Mouse (Mus musculus) lung, postnatal 25 days (tissue): Measurements from ENCODE around the gene Fam19a1.

Experiments used
- DNase-seq: peaks from one replicate; pipeline ENCODE4 v3.0.0; 2022; ENCODE audit warnings: low spot score

The Fam19a1 gene

DNA sequence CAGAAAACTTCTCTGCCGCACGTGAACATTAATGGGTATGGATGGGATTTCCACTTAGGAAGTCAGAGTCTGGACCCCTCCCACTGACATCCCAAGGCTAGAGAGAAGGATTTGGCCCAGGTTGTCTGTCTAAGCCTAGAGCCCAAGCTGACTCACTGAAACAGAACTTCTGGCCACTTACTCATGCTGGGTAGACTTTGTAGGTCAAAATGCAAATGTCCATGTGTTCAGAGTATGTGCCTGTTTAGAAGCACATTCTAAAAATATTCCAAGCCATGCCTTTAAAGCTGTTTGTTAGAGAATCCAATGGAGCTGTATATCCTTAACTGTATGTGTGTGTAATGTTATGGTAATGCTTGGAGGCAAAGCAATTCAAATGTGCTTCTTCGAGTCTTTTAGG is 145.7 kb downstream of the Fam19a1 start:
- DNase-seq, result no peak

DNA sequence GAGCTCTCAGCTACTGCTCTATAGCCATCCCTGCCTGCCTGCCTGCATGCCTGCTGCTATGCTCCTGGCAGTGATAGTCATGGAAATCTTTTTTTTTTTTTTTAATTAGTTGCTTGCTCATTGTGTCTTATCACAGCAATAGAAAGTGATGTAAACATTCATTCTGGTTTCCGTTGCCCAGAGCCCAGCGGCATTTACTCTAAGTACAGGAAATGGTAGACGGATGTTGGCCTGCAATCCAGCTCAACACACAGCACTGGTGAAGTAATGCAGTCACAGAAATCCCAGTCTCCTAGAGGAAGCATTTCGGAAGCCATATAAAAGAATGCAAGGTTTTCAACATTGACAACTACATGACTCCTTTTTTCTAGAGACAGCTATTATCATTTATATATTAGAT is 153.5 kb downstream of the Fam19a1 start:
- DNase-seq, result no peak

DNA sequence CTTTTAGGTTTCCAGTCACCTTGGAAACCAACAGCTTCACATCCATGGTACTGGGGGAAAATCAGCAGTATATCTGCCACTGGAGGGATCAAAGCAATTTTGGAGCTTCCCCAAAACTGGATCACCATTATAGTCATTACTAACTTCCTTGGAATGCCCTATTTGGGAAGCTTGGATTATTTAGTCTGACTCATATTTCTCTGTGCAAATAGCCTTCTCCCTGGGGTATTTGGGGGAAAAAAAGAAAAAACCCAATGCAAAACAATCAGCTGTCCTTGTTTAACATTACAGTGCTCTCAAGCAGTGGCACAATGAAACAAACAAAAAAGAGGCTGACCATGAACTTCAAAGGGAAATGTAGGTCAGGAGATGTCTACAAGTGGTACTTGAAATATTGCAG is 155.8 kb downstream of the Fam19a1 start:
- DNase-seq, result peak; percentile 11

DNA sequence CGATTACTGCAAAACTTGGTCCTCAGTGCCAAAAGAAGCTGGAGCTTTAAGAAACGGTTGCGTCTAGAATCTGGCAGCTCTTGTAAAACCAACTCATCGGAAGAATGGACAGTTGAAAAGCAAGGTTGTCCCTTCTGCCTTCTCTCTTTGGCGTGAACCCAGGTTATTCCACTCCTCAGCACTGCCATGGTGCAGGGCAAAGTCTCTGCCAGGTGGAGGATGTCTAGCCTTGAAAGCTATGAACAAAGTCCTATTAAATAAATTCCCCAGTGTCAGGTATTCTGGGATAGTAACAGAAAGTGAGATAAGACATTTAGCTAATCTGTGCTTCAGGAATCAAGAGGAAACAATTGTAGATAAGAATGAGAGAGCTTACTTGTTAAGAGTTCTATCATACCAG is 157.5 kb downstream of the Fam19a1 start:
- DNase-seq, result no peak

DNA sequence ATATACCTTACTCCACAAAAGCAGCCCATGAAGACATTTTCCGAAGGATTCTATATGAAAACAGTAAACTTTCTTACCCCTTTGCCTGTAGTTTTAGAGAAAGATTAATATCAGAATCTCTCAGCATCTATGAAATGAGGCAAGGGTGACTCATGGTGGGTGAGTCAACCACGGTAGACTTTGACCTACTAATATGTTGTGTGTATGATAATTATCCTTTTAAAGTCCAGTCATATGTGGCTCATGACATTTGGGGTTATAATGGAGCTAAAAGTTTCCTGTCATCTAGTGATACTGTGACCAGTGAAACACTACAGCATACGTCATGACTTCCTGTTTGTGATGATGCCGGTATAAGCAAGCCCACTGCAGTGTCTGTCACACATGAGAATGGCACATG is 170.8 kb downstream of the Fam19a1 start:
- no peak for DNase-seq

DNA sequence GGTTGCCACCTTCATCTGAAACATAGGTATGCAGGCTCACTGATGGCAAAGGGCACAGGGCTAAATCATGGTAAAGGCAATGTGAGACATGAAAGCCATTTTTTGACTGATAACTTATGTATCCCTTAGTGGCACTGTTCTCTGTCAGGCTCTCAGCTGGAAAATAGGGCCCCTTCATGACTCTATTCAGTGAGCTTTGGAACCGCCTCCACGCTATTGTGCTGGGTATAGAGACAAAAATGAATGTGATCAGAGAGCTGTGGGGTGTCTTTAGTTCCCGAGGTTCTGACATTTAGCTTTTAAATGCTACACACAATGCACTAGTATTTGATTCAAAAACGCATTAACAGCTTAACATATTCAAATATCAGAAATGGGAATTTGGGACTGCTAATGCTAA is 171.6 kb downstream of the Fam19a1 start:
- DNase-seq, result no peak

DNA sequence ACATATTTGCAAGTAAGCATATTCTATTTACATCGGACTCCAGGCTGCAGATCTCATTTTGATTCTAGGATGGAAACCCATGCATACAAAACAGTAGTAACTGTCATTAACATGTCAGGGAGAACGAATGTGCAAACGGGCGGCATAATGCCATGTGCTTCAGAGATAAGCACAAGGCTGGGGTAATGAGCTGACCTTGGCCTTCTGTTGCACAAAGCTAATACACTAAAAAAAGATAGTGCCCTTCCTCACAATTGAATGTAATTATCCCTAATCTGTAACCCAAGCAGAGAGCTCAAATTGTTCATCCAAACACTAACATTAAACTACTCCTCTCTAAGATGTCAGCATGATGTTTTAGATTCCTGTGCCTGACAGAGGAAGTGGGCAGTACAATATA is 173.3 kb downstream of the Fam19a1 start:
- DNase-seq, result no peak

DNA sequence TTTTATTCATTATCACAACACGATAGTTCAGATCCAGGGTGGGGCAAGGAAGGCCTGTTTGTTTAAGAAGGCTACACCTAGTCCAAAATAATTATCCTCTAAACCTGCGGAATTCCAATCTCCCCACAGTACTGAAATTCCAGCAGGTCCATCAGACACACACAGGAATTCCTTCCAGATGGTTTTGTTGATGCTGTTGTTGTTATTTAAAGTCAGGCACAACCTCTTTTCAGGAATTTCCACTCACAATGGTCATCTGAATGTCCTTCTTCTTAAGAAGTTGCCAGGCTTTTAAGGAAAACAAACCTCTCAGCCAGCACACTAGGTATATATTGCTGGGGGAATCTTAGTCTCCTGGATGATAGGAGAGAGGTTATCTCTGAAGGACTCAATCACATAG is 174.4 kb downstream of the Fam19a1 start:
- DNase-seq, result no peak

DNA sequence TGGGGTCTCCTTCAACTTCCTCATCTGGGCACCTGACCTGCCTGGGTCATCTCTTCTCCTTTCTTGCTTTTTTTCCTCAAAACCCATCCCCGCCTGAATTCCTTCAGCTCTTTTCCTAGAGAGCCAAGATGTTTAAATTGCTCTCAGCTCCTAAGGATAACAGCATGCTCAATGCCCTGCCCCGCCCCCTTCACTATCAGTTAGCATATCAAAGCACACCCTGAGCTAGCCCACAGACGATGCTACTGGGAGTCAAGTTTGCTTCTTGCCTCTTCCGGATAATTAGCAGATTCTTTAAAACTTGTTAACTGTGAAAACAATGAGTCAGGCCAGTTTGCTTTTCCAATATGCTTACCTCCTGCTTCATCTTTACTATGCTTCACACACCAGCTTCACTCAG is 176.7 kb downstream of the Fam19a1 start:
- no peak for DNase-seq

DNA sequence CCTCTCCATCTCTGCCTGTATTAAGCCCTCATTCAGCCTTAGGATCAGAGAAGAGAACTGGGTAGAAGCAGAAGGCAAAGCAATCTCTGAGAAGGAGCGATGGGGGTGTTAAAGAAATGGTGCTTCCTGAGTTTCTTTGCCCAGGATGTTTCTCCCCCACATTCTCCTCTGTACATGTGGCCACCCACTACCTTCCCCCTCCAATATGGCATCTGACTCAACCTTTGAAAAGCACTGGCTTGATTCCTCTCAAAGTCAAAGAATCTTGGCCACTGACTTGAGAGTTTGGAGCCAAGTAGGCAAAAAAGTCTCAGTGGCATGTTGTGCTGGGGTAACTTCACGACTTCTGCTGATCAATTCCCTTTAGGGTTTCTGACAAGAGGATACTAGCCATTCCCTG is 234.5 kb downstream of the Fam19a1 start:
- DNase-seq, result no peak

DNA sequence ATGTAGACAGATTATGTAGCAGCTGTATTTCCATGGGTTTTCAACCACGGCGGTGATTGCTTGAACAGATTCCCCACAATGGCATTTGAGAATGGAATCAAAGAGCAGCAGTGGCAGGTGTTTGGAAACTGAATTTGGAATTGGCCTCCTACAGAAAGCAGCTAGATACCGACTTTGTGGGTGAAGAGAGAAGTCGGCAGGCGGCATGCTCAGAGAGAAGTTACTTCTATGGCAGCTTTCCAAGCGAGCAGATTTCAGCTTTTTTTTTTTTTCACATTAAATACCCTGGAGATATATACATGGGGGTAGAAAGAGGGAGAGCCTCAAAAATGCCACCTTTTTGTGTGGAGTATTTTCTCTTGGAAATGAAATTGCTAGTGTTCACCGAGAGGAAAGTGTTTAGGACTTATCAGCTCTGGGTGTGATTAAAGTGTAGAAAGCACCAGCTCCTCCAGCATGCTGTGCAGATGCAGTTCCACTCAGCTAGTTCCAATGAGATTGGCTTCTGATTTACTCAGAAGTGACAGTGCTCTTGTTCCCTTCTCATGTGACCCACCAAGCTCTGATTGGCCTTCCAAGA is 236.6 kb downstream of the Fam19a1 start:
- no peak for DNase-seq

DNA sequence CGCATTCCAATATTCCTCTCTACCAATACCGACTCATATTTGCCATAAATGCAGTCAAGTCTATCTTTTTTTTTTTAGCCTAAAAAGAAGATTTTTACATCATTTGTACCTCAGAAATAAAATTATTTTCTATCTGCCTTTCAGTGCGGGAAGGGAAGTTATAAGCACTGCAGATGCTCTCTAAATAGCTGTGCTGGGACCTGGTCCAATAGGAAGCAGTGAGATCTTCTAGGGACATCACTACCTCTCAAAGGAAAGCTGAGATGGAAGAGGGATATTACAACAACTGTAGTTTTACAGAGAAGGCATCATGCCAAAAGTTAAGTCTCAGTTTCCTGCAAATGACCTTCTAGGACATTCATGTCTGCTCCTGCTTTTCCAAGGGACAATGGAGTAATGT is 256.6 kb downstream of the Fam19a1 start:
- no peak for DNase-seq

DNA sequence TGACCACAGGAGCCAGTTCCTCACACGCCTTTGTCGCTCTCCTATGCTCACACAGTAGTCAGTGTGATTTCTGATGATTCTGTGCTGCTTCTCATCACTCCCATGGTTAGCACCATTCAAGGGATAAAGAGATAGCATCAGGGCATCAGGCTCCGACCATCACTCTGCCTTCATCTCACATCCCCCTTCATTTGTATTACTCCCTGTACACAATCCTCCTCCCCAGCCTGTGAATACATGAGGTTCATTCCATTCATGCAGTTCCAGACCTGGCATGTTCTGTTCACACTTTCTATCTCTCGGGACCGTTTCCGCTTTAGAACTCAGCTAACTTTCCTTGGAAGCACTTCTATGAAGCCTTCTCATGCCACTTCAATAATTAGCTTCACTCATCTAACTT is 259.9 kb downstream of the Fam19a1 start:
- no peak for DNase-seq

DNA sequence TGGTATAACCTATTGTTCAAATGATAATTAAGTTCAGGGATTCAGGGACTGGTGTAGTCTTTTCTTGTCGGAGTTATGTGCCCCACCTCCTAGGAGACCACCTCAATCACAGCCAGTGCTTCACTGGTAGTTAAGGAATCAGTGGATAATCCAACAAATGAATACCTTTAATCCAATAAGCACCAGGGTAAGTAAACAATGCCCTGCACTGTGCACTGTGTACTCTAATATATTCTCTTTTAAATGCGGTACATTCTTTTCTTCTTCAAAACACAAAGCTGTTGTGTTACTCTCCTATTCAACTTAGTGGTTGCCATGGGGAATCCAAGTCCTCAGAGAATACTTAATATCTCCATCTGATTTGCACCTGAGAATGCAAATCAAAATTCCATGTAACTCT is 260.3 kb downstream of the Fam19a1 start:
- DNase-seq, result no peak

DNA sequence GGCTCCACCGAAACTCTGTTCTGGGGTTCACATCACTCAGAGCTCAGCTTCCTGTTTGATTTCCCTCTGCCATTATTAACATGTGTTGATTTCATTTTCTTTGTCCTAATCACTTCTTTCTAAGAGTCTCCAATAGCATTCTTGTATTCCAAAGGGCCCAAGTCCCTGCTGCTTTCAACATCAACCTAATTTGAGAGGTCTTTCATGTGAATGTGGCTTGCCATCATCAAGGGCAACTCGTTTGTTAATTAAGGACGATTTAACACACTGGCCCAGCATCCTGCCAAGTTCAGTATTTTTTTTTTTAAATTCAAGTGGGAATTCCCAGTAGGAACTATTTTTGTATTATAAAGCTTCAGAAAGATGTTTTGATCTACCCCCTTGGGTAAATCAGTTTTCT is 263.8 kb downstream of the Fam19a1 start:
- no peak for DNase-seq

DNA sequence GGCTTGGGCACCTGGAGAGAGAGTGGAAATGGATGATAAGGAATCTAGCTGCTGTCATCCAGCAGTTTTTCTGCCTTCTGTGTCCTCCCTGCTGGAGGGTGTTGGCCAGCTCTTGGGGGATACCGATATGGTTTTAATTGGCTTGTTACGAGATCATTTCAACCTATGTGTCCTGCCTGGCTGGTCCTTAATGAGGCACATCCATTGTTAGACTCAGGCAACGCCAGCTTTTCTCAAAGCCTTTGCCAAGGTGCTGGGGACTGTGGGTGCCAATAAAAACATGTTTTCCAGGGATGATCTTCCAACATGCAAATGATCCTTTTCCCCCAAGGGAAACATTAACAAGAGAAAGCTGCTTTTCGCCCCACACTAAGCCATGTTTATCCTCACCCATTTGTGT is 266.3 kb downstream of the Fam19a1 start:
- DNase-seq, result no peak

DNA sequence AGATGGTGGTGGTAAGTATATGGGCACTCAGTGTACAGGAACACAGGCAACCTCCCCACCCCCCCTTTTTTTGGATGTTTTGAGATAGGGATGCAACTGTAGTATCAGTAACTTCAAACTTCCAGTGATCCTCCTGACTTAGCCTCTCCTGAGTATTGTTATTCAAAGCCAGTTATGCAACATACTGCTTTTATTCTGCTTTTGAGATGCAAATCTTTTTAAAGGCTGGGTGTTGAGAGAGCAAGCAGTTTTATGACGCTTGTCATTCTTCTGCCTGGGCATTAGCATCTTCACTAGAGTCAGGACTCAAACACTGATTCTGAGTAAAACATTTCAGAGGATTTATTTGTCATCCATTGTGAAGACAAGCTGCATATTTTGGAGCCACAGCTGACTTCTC is 271.5 kb downstream of the Fam19a1 start:
- no peak for DNase-seq

DNA sequence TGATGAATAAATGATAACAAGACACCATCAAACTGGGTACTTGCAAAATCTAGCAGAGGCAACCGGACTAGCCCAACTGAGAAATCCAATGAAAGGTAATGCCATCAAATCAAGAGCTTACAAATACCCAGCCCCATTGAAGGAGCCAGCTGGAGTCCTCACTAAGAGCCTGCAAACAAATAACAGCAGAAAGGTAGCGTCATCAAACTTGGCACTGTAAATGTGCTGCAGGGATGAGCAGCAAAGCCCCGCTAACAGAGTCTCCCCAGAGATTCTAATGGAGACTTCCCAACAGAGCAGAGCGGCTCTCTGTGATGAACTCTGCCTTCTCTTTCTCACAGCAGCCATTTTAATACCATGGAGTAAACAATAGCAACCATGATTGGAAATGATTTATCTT is 305.9 kb downstream of the Fam19a1 start:
- DNase-seq, result no peak

DNA sequence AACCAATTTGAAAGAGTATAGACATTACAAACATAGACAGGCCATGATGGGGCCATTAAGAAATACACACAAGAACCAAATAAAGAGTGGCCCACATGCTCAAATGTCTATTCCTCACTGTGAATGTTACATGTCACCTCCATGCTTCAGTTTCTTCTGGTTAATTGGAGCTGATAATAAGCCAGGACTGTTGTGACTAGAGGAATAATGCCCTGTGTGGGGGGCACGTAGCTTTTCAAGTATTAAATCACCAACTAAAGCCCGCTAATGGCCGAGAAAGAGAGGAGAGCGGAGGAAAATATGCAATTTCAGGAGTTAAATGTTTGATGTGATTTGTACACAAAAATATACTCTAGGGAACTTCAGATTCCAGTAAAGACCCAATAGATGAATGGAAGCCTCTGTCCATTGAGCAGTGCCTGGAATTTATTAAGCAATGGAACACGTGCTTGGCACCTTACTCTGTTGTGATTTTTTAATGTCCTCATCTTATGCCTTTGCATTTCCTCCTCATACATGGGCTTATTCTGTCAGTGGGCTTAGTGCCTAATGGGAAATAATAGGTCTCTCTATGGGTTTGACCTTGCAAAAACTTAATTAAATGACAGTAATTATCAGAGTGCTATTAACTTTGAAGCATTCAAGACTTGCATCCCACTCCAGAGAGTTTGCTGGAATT is 306.9 kb downstream of the Fam19a1 start:
- DNase-seq, result no peak

DNA sequence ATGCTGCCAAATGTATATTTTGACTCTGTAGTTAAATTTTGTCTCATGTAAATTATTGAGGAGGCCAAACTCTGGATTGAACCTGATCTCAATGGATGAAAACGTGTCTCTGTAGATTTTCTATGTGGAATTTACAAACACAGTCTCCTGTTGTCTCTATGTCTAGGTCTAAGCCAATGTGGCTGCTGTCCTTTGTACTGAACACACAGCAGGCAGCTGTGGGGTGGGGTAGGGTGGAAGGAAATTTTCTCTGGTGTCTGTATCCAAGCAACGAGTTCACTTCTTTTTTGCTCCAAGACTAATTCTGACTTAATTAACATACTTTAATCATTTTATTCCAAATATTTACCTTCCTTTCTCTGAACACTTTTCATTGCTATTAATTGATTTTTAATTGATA is 307.6 kb downstream of the Fam19a1 start:
- DNase-seq, result no peak

DNA sequence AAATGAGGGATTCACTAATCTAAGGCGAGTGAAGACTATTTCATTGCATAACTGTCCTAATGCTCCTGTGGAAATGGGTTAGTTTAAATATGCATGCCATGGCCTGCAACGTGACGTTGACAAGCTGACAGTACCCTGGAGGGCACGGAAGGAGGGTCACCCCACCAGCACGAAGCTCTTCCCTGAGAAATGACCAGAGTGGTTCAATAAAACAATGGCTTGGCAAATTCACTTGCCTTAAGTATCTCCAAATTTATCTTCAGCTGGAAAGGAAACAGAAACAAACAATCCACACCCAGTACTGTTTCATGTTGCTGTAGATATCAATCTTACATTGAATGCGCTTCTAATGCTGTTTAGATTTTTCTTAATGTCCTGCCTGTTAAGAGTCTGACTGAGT is 316.4 kb downstream of the Fam19a1 start:
- DNase-seq, result peak; percentile 50

DNA sequence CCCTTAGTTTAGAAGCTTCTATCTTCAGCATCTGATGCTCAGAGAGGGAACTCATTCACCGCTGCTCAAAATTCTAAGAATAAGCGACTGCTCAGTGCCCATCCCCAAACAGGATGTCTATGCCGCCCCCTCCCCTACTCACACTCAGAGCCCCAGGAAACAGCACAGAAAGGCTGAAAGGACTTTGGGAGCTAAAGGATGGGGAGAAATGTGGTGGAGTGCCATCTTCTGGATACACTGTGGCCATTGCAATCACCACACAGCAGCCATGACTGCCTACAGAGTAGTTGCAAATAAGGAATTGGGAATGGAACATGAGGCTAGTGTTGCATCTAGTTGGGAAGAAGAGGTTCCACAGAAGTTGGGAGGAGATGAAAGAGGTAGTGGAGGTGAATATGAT is 319.4 kb downstream of the Fam19a1 start:
- peak; percentile 7 for DNase-seq

DNA sequence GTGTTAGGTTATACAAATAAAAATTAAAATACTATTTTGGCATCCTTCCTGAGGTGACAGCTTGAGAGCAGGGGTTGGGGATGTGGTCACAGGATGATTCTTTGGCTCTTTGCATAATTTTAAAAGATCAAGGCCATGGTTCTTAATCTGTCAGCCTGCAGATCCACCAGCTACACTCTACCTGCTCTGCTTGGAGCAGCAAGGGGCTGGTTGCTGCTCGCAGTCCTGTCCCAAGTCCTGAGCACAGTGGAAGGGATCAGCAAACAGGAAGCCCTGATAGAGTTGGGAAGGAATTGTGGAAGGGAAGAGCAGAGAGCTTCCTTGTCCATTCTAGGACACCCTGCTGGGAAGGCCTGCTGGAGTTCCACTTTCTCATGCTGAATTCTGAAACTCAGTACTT is 320.9 kb downstream of the Fam19a1 start:
- no peak for DNase-seq

DNA sequence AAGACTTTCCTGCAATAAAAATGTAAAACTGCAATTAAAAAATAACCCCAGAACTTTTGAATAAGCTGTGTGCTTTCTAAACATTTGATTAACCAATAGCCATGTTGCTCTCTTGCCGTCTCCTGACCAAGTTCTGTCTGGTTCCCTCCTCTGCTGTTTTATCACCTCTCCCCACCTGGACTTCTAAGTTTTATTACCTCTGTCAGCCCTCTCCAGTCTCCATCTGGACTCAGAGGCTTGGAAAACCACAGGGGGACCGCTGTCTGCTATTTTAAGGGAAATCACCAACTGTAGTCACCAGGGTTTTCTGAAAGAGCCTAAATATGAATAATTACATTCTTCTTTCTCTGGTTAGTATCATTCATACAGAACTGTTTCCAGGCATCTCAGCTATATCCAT is 322.6 kb downstream of the Fam19a1 start:
- DNase-seq, result no peak
